10 mouse cellular contexts compared by ENCODE assay signal in the genomic region with DNA sequence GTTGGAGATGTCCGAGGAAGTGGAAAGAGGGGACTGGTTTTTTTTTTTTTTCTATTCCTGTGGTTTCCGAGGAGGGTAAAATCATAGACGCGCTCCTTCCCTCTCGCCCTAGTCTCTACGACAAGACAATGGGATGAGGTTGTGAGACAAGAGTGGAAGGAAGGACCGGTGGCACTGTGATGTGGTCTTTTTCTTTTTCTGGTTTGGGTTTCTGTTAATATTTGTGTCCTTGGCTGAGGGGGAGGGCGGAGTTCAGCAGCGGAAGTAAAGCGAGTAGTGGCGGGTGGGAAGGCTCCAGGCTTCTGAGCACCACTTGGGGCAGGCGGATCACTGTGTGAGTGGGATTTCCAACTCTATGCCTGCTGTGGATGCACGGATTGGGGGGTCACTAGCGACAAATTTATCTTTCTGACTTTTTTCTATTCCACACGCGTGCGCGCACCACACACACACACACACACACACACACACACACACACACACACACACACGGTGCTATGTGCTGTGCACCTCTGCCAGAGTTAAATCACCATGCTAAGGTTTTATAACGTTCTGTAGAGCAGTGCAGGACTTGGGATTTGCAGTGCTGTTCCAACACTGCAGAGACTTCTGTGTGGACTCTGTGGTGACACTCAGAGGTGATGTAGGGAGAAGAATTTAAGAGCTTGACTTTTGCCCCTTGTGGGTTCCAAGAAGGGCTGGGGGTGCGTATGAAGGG. TPM values are rescaled to one million over a fixed set of nuclear protein-coding genes. Genes with fewer than 3 reads are reported as not detected.
DNase-seq lines count a peak whose midpoint lies in the region; ATAC-seq and TF ChIP-seq lines count a peak whose summit lies in the region.
"Had no signal": no experiment of that assay in that cellular context is flagged by ENCODE, and none has a peak within 500 bp of the region (broad histone marks: within the 10 kb centered on the region; RNA-seq: fewer than 3 reads in every experiment).

No protein-coding gene starts in this region.

- peaks cover 24% of the 10 kb centered on the region for H3K4me1 ChIP-seq in heart, embryonic 10.5 days
- H3K4me1 ChIP-seq in hindbrain, embryonic 12.5 days, result peaks cover 46% of the 10 kb centered on the region
- H3K4me1 ChIP-seq in midbrain, postnatal 0 days (ENCODE audit: insufficient read depth, low read length), result no peaks in the 10 kb centered on the region

- no peaks in the 10 kb centered on the region for H3K36me3 ChIP-seq in heart, embryonic 10.5 days
- H3K36me3 ChIP-seq in hindbrain, embryonic 12.5 days, result no peaks in the 10 kb centered on the region
- H3K36me3 ChIP-seq in midbrain, postnatal 0 days (ENCODE audit: insufficient read depth, low read length), result no peaks in the 10 kb centered on the region

- no peaks in the 10 kb centered on the region for H3K9me3 ChIP-seq in heart, embryonic 10.5 days
- H3K9me3 ChIP-seq in hindbrain, embryonic 12.5 days (replicated peaks), result no peaks in the 10 kb centered on the region
- H3K9me3 ChIP-seq in midbrain, postnatal 0 days (ENCODE audit: low read length), result no peaks in the 10 kb centered on the region

- peaks cover 99% of the 10 kb centered on the region for H3K27me3 ChIP-seq in heart, embryonic 10.5 days (ENCODE audit: insufficient read depth, poor library complexity, severe bottlenecking)
- peaks cover 84% of the 10 kb centered on the region for H3K27me3 ChIP-seq in hindbrain, embryonic 12.5 days
- peaks cover 83% of the 10 kb centered on the region for H3K27me3 ChIP-seq in midbrain, postnatal 0 days (ENCODE audit: insufficient read depth, low read length)

- 1% methylated on average over 21 of the region's 21 CpGs for WGBS in heart, embryonic 10.5 days
- 5% methylated on average over 21 of the region's 21 CpGs for WGBS in hindbrain, embryonic 12.5 days
- 5% methylated on average over 21 of the region's 21 CpGs for WGBS in midbrain, postnatal 0 days

- ATAC-seq in hindbrain, embryonic 12.5 days (ENCODE audit: low FRiP score), result no peak
- ATAC-seq in midbrain, postnatal 0 days (ENCODE audit: low FRiP score), result no peak

- no peak for TF ChIP-seq CTCF in midbrain, postnatal 0 days (IDR thresholded peaks at IDR 0.05)

- peak overlapping the region; percentile 61 for H3K4me2 ChIP-seq in hindbrain, embryonic 12.5 days (replicated peaks)
- peak overlapping the region; percentile 10; the same call in 1 of the 2 replicates for H3K4me2 ChIP-seq in midbrain, postnatal 0 days (ENCODE audit: low read depth, low read length, poor library complexity, severe bottlenecking)

- H3K9ac ChIP-seq in hindbrain, embryonic 12.5 days, result peak overlapping the region; percentile 27; the same call in 1 of the 2 replicates
- no peak overlapping the region for H3K9ac ChIP-seq in midbrain, postnatal 0 days (replicated peaks; ENCODE audit: low read length, poor library complexity, severe bottlenecking)

- peak; percentile 72 for DNase-seq in heart, embryonic 10.5 days (ENCODE audit: low spot score)
- DNase-seq in heart, adult 9 months (ENCODE audit: low spot score in 2 of 2), result no peak
- peak; percentile 66 to 77 for DNase-seq in cerebellum, postnatal 14 days
- no peak for DNase-seq in midbrain, postnatal 0 days (ENCODE audit: low spot score)
- no peak for DNase-seq in kidney, adult 11 months
- DNase-seq in layer of hippocampus, postnatal 36 days, result no peak
- no peak for DNase-seq in layer of hippocampus, postnatal 14 days (ENCODE audit: low spot score in 2 of 2)

- H3K4me3 ChIP-seq in heart, embryonic 10.5 days, result peak overlapping the region; percentile 24; the same call in 1 of the 2 replicates
- peak overlapping the region; percentile 51 for H3K4me3 ChIP-seq in hindbrain, embryonic 12.5 days
- H3K4me3 ChIP-seq in midbrain, postnatal 0 days (ENCODE audit: low read depth, low read length), result 0 out of 2 replicates have a peak overlapping the region, but pooled peaks have one; percentile 0

- H3K27ac ChIP-seq in heart, embryonic 10.5 days, result no peak overlapping the region
- H3K27ac ChIP-seq in hindbrain, embryonic 12.5 days, result no peak overlapping the region
- H3K27ac ChIP-seq in midbrain, postnatal 0 days (ENCODE audit: low read depth, low read length), result no peak overlapping the region

RNA-seq across cellular contexts. Expression of a gene that starts 14.1 kb away (rescaled TPM):
- polyA plus RNA-seq in heart, embryonic 10.5 days (2016; fragmentation: Nextera tagmentation; extraction: Ambion mirVana), result 0.28 and 0.54 TPM in 2 replicates
- 17.9 and 20.1 TPM in 2 replicates for polyA plus RNA-seq in hindbrain, embryonic 12.5 days (2016; fragmentation: Nextera tagmentation; extraction: Ambion mirVana)
- 15.4 and 27.1 TPM in 2 replicates for total RNA-seq in midbrain, postnatal 0 days (2014; rRNA removed)
- 6.9 and 11.3 TPM in 2 replicates for polyA plus RNA-seq in midbrain, postnatal 0 days (2015; fragmentation: Nextera tagmentation; extraction: Ambion mirVana)
- 1 to 10 TPM; 8.9 to 9.4 TPM for total RNA-seq in layer of hippocampus, postnatal 36 days (2021)
- total RNA-seq in layer of hippocampus, postnatal 14 days (2021), result 10 to 100 TPM; 11.1 to 11.2 TPM
- total RNA-seq: neutrophil, adult 5-6 weeks had no signal
- polyA plus RNA-seq: thymus, postnatal 0 days had no signal

Comparison
In these comparisons a context has a peak if more than half of its experiments do, and no peak if none do; other contexts are left out.
1. DNase-seq: peak in heart, embryonic 10.5 days (single experiment) and cerebellum, postnatal 14 days (2 of 2); none in heart, adult 9 months (0 of 2), midbrain, postnatal 0 days (single experiment), kidney, adult 11 months (single experiment), layer of hippocampus, postnatal 36 days (0 of 2) and layer of hippocampus, postnatal 14 days (0 of 2).
2. H3K4me3 ChIP-seq: peak in every context shown above with its lines; median percentile 51 in hindbrain, embryonic 12.5 days; 24 in heart, embryonic 10.5 days; 0 in midbrain, postnatal 0 days.